Mouse (Mus musculus): ENCODE measurements around the gene 1520401A03Rik. TPM values are rescaled to one million over a fixed set of nuclear protein-coding genes. Genes with fewer than 3 reads are reported as not detected.
"Not testable (repeated sequence)": the region's sequence is repeated elsewhere in the genome, so short reads cannot be mapped to it uniquely, and the experiment has no call there.

The 1520401A03Rik gene
- 0.05 and 0.30 TPM in 2 replicates for polyA plus RNA-seq (2015; fragmentation: Nextera tagmentation; extraction: Ambion mirVana)

DNA sequence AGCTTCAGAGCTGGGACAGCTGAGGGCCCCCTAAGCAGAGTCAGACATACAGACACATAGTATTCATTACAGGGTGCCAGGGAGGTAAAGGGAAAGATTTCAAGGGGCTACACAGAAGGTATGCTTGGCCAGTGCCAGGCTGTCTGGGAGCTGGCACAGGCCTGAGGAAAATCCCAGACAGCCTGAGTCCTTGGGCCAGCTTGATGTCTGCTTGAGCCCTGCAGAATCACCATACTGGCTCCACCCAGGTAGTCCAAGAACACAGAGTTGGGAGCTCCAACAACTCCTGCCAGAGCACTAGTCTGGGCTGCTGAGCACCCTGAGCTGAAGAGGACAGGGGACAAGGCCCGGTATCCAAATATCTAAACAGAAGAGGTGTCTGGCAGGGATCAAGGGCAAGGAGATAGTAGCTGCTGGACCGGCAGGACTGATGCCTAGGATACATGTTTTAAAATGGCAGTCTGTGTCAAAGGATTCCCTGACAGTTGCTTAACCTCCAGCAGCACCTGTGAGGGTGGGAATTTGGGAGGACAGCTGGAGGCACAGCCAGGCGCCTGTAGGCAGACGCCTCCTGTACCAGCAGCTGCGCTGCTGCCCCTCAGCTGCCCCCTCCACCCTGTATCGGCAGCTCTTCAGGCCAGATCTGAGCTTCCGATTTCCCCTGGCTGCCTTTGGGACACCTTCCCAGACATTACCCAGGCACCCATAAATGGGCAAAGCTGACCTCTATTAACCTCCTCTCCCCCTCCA, at the start of gene 1520401A03Rik:
Gene 1520401A03Rik (minus strand): TSS at position 408 of the 750 bp plus-strand sequence.
- peaks cover 4% of the 10 kb centered on the region; the same call in 1 of the 2 replicates for H3K4me1 ChIP-seq (replicated peaks; ENCODE audit: insufficient read depth, low read length)
- 65% methylated on average over 7 of the region's 7 CpGs for WGBS
- no peaks in the 10 kb centered on the region for H3K27me3 ChIP-seq (ENCODE audit: insufficient read depth, low read length)
- H3K27ac ChIP-seq = no peak within 1 kb of the TSS
- TF ChIP-seq CTCF (IDR thresholded peaks at IDR 0.05; ENCODE audit: low read depth) = no peak
- H3K9ac ChIP-seq (ENCODE audit: low read depth, low read length) = 0 out of 2 replicates have a peak within 1 kb of the TSS, but pooled peaks have one; percentile 18
- H3K9me3 ChIP-seq (replicated peaks; ENCODE audit: low read length) = no peaks in the 10 kb centered on the region
- H3K4me3 ChIP-seq (replicated peaks; ENCODE audit: low read depth, low read length) = no peak within 1 kb of the TSS
- H3K4me2 ChIP-seq (ENCODE audit: low read length) = no peak within 1 kb of the TSS
- no peaks in the 10 kb centered on the region for H3K36me3 ChIP-seq (ENCODE audit: insufficient read depth, low read length)
- DNase-seq (ENCODE audit: low spot score) = no peak
- ATAC-seq (replicated peaks; ENCODE audit: low FRiP score, low read depth) = no peak

DNA sequence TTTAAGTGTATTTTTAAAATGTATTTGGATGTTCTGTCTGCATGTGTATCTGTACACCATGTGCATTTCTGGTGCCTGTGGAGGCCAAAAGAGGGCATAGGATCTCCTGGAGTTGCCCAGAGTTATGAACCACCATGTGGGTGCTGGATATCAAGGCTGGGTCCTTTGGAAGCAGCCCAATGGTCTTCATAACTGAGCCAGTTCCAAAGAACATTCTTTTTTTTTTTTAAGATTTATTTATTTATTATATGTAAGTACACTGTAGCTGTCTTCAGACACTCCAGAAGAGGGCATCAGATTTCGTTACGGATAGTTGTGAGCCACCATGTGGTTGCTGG, 49.6 kb upstream of the 1520401A03Rik start:
- not testable (repeated sequence) for H3K4me3 ChIP-seq (replicated peaks; ENCODE audit: low read depth, low read length); H3K36me3 ChIP-seq (ENCODE audit: insufficient read depth, low read length); DNase-seq (ENCODE audit: low spot score); H3K9me3 ChIP-seq (replicated peaks; ENCODE audit: low read length); ATAC-seq (replicated peaks; ENCODE audit: low FRiP score, low read depth); H3K4me1 ChIP-seq (replicated peaks; ENCODE audit: insufficient read depth, low read length); H3K9ac ChIP-seq (ENCODE audit: low read depth, low read length); H3K27ac ChIP-seq; H3K4me2 ChIP-seq (ENCODE audit: low read length); H3K27me3 ChIP-seq (ENCODE audit: insufficient read depth, low read length)
- 80% methylated on average over 2 of the region's 2 CpGs for WGBS

DNA sequence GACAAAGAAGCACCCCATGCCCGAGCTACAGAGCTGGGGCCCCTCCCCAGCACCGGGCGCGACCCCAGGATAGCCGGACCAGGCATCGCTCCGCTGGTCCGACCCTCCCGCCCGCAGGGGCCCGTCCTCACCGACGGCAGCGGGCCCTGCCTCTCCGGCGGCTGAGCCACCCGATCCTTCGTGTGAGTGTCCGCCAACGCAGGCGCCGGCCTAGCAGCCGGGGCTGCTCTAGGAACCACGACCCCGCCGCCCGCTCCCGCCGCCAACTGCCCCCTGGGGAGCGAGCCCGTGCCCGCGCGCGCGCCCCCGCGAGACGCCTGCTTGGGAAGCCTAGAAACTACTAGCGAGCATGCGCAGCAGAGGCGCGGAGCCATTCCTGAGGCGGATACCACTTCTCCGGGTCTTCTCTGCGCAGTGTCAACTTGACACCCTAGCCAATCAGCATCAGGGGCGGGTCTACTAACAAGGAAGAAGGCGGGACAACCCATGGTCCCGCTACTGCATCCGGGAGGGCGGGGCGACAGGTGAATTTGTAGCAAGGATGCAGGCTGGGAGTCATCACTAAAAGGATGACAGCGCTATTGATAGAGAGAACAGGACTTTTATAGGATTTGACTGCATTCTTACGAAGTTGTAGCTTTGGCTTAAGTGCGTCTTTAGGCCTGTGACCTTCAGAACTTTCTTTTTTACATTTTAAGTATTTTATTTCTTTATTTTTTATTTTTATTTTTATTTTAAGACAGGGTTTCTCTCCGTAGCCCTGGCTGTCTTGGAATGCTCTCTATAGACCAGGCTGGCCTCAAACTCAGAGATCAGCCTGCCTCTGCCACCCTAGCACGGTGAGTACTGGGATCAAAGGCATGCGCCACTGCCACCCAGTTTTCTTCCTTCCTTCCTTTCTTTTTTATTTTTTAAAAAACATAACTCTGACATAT, 49.0 kb upstream of the 1520401A03Rik start, which contains the start of gene Flywch1:
Gene Flywch1 (minus strand): TSS at position 319 of the 935 bp plus-strand sequence.
- Histone ChIP-seq H3K27ac (peak within 1 kb of the TSS; percentile 81), H3K9ac (ENCODE audit: low read depth, low read length) (peak within 1 kb of the TSS; percentile 89), H3K4me1 (replicated peaks; ENCODE audit: insufficient read depth, low read length) (no peaks in the 10 kb centered on the region), H3K4me3 (replicated peaks; ENCODE audit: low read depth, low read length) (peak within 1 kb of the TSS; percentile 79), H3K27me3 (ENCODE audit: insufficient read depth, low read length) (no peaks in the 10 kb centered on the region), H3K4me2 (ENCODE audit: low read length) (peak within 1 kb of the TSS; percentile 81), H3K9me3 (replicated peaks; ENCODE audit: low read length) (no peaks in the 10 kb centered on the region), H3K36me3 (ENCODE audit: insufficient read depth, low read length) (no peaks in the 10 kb centered on the region; the same call in 1 of the 2 replicates)
- DNase-seq (ENCODE audit: low spot score) (peak; percentile 99), ATAC-seq (replicated peaks; ENCODE audit: low FRiP score, low read depth) (peak; percentile 98)
- 3% methylated on average over 51 of the region's 58 CpGs for WGBS
- no peak; the same call in 1 of the 2 replicates for TF ChIP-seq CTCF (IDR thresholded peaks at IDR 0.05; ENCODE audit: low read depth)

DNA sequence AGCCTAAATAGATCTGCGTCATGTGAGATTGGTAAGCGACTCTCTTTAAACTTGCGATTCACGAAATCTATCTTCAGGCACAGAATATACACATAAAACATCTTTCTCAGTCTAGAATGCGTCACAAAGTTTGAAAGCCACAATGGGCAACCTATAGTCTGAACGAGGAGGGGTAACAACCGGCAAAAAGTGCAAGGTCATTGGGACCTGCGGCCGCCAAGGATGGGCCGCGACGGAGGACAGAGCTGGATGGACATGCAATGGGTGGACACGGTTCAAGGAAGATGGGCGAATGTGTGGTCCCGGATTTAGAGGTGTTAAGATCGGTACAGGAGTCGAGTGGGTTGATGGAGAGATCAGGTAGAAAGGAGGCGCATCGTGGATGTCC, 48.3 kb upstream of the 1520401A03Rik start:
- peak overlapping the region; percentile 81 for H3K27ac ChIP-seq
- ATAC-seq (replicated peaks; ENCODE audit: low FRiP score, low read depth) (peak; percentile 37), DNase-seq (ENCODE audit: low spot score) (peak; percentile 57)
- H3K36me3 ChIP-seq (ENCODE audit: insufficient read depth, low read length) = no peaks in the 10 kb centered on the region; the same call in 1 of the 2 replicates
- peak overlapping the region; percentile 89 for H3K9ac ChIP-seq (ENCODE audit: low read depth, low read length)
- no peaks in the 10 kb centered on the region for H3K4me1 ChIP-seq (replicated peaks; ENCODE audit: insufficient read depth, low read length)
- WGBS = 1% methylated on average over 19 of the region's 19 CpGs
- peak overlapping the region; percentile 79 for H3K4me3 ChIP-seq (replicated peaks; ENCODE audit: low read depth, low read length)
- H3K27me3 ChIP-seq (ENCODE audit: insufficient read depth, low read length) = no peaks in the 10 kb centered on the region
- no peaks in the 10 kb centered on the region for H3K9me3 ChIP-seq (replicated peaks; ENCODE audit: low read length)
- no peak for TF ChIP-seq CTCF (IDR thresholded peaks at IDR 0.05; ENCODE audit: low read depth)
- H3K4me2 ChIP-seq (ENCODE audit: low read length) = peak overlapping the region; percentile 81

DNA sequence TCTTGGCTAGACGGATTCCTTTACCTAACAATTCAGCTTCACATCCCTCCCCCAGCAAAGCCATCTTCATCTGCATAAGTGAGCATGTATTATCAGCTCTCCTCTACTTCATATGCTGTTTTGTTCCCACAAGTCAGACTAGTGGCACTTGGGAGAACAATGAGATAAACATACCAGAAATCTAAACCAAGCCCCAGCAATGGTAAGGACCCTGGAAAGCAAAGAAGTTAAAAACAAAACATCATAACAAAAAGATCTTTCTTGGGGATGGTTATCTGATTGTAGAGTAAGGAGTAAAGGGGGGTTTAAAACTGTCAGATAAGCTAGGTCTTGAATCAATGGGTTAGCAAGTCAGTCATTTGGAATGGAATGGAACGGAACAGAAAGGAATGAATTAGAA, 47.9 kb upstream of the 1520401A03Rik start:
- no peak for ATAC-seq (replicated peaks; ENCODE audit: low FRiP score, low read depth)
- WGBS = 17% methylated on average over 2 of the region's 2 CpGs
- H3K9me3 ChIP-seq (replicated peaks; ENCODE audit: low read length) = no peaks in the 10 kb centered on the region
- DNase-seq (ENCODE audit: low spot score) = no peak
- H3K9ac ChIP-seq (ENCODE audit: low read depth, low read length) = peak overlapping the region; percentile 89
- TF ChIP-seq CTCF (IDR thresholded peaks at IDR 0.05; ENCODE audit: low read depth) = no peak
- no peaks in the 10 kb centered on the region; the same call in 1 of the 2 replicates for H3K36me3 ChIP-seq (ENCODE audit: insufficient read depth, low read length)
- peak overlapping the region; percentile 81 for H3K4me2 ChIP-seq (ENCODE audit: low read length)
- H3K27ac ChIP-seq = 0 out of 2 replicates have a peak overlapping the region, but pooled peaks have one; percentile 81
- peak overlapping the region; percentile 79 for H3K4me3 ChIP-seq (replicated peaks; ENCODE audit: low read depth, low read length)
- no peaks in the 10 kb centered on the region for H3K4me1 ChIP-seq (replicated peaks; ENCODE audit: insufficient read depth, low read length)
- H3K27me3 ChIP-seq (ENCODE audit: insufficient read depth, low read length) = no peaks in the 10 kb centered on the region

DNA sequence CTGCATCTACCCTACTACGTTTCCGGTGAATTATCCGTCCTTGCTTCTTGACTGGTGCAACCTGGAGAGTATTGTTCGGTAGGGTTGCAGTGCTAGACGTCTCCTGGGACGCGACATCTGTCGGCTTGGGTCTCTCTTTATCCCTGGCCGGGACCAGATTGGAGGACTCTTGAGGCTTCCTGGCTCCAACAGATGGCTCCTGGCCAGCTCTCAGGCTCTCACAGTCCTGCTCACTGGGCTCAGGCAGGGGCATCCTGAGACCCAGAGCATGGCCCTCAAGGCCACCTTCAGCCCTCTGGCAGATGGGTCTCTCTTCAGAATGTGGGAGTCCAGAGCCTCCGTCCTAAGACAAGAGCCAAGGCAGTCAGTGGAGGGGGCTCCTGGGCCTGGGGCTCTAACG, 40.4 kb upstream of the 1520401A03Rik start:
- Histone ChIP-seq H3K4me1 (replicated peaks; ENCODE audit: insufficient read depth, low read length) (no peaks in the 10 kb centered on the region), H3K27ac (no peak overlapping the region), H3K4me2 (ENCODE audit: low read length) (no peak overlapping the region), H3K36me3 (ENCODE audit: insufficient read depth, low read length) (peaks cover 22% of the 10 kb centered on the region), H3K9me3 (replicated peaks; ENCODE audit: low read length) (no peaks in the 10 kb centered on the region), H3K27me3 (ENCODE audit: insufficient read depth, low read length) (no peaks in the 10 kb centered on the region), H3K9ac (ENCODE audit: low read depth, low read length) (no peak overlapping the region), H3K4me3 (replicated peaks; ENCODE audit: low read depth, low read length) (no peak overlapping the region)
- 86% methylated on average over 11 of the region's 11 CpGs for WGBS
- ATAC-seq (replicated peaks; ENCODE audit: low FRiP score, low read depth) = no peak
- no peak for DNase-seq (ENCODE audit: low spot score)
- no peak for TF ChIP-seq CTCF (IDR thresholded peaks at IDR 0.05; ENCODE audit: low read depth)
